Mouse (Mus musculus) bone marrow macrophage, adult 2 months (primary cell): Measurements from ENCODE around the gene Arl10. TPM values are rescaled to one million over a fixed set of nuclear protein-coding genes. Genes with fewer than 3 reads are reported as not detected.

Experiments
- H3K27ac ChIP-seq: 2 replicates; pipeline ENCODE4 v1.5.1; 2012; ENCODE audit warnings: low read depth, low read length; ENCODE audit not compliant: insufficient read depth
- H3K4me1 ChIP-seq: 2 replicates; pipeline ENCODE4 v1.6.1; 2012; ENCODE audit warnings: low read length; ENCODE audit not compliant: control insufficient read depth, insufficient read depth
- H3K4me3 ChIP-seq: 2 replicates; pipeline ENCODE4 v1.5.1; 2012; ENCODE audit warnings: mild to moderate bottlenecking, low read length, moderate library complexity; ENCODE audit not compliant: insufficient read depth
- CTCF ChIP-seq: IDR thresholded peaks from 2 replicates; pipeline ENCODE4 v1.5.1; 2012; ENCODE audit warnings: low read depth, mild to moderate bottlenecking, low read length, moderate library complexity
- POLR2A ChIP-seq: IDR thresholded peaks from 2 replicates; pipeline ENCODE4 v1.6.1; 2012; ENCODE audit warnings: mild to moderate bottlenecking, low read depth, low read length, borderline replicate concordance
- polyA plus RNA-seq: library from polyadenylated mRNA; stranded (reverse); fragments of >200 nt; gene quantifications from 2 replicates; pipeline ENCODE4 v1.2.4, GENCODE M21; 2012; ENCODE audit not compliant: missing spikeins, insufficient read depth, insufficient read length

Arl10 gene
- polyA plus RNA-seq, 1 experiment: 44.0 TPM

DNA sequence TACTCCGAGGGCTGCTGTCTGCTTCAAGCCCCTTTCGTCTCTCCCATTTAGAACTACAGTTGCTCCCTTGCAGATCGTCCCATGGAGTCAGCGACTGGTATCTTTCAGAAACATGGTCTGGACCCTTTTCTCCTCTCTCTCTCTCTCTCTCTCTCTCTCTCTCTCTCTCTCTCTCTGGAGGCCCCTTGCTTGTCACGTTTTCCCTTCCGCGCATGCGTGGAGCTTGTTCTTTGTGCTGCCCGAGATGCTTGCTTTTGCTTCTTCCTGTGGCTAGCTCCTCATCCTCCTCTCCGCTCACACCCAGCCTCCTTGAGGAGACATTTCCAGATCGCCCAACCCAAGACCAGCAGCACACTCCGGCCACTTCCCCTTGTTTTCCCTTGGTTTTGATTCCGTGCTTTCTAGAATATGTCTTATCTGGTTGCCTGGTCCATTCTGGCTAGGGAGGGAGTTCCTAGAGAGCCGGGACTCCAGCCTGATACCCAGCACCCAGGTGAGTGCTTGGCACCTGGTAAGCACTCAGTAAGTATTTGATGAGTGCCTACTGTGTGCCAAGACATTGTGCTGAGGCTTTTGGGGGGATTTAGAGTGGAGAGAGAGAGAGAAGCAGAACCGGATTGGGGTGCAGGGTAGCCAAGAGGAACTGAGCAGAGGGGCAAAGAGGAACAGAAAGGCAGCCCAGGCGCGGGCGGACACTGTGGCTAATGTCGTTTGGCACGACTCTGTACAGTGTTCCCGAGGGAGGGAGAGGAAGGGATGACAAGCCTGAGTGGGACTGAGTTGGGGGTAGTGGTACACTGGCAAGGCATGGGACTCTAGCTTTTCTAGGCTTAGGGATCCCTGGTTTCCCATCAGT lies 3.1 kb downstream of the Arl10 start:
- TF ChIP-seq POLR2A: no peak
- no peak; the same call in 1 of the 2 replicates for TF ChIP-seq CTCF
- Histone ChIP-seq H3K27ac (peak overlapping the region; percentile 94), H3K4me3 (peak overlapping the region; percentile 50), H3K4me1 (peaks cover 38% of the 10 kb centered on the region)

DNA sequence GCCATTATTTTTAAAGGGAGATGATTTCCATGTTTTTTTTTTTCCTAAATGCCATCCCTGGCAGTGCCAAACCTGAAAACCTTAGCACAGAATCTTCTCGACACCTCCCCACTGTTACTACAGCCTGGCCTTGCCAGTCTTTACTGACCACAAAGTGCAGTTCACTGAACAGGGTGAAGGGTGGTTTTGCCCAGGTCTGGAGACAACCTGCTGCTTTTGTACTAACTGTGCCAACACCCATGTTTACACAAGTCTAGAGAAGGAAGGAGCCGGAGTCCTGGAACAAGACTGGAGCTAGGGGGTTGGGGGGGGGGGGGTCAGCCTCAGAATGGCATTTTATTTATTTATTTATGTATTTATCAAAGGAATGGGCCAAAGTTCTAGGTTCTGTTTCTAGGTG lies 6.6 kb downstream of the Arl10 start:
- Histone ChIP-seq H3K4me3 (no peak overlapping the region), H3K4me1 (peaks cover 27% of the 10 kb centered on the region), H3K27ac (no peak overlapping the region)
- no peak for TF ChIP-seq POLR2A
- no peak for TF ChIP-seq CTCF

DNA sequence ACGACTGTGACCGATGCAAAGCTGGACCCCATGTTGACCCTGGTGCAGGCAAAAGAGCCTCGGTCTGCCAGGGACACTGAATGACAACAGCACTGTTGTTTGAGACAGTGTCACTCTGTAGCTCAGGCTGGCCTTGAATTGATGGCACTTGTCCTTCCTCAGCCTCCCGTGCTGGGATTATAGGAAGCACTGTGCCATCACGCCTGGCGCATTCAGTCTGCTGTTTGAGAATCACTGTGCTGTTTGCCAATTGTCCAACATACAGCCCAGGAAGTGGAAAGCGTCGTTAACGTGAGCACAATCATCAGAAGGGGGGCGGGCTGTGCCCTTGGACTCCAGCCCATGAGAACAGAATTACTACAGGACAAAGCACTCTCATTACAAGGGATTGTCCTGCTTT lies 7.3 kb downstream of the Arl10 start:
- H3K4me1 ChIP-seq: peaks cover 23% of the 10 kb centered on the region
- no peak overlapping the region for H3K27ac ChIP-seq
- TF ChIP-seq POLR2A: no peak
- TF ChIP-seq CTCF: no peak
- H3K4me3 ChIP-seq: no peak overlapping the region

DNA sequence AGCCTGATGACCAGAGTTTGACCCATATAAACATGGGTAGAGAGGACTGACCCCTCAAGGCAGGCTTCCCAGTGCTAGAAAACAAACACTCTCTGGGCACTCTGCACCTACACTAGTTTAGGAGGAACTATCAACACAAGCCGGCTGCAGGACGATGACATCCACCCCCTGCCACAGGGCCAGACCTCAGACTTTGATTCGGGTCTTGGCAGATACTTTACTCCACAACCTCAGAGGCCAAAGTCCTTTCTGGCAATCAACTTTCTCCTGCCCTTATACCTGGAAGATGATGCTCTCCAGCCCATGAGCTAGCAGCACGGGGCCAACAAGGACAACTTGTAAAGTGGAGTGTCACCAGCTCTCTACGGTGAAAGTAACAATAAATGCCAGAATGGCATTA lies 8.0 kb downstream of the Arl10 start:
- no peak overlapping the region for H3K4me3 ChIP-seq
- TF ChIP-seq CTCF: no peak
- no peak for TF ChIP-seq POLR2A
- H3K27ac ChIP-seq: no peak overlapping the region
- peaks cover 19% of the 10 kb centered on the region for H3K4me1 ChIP-seq

DNA sequence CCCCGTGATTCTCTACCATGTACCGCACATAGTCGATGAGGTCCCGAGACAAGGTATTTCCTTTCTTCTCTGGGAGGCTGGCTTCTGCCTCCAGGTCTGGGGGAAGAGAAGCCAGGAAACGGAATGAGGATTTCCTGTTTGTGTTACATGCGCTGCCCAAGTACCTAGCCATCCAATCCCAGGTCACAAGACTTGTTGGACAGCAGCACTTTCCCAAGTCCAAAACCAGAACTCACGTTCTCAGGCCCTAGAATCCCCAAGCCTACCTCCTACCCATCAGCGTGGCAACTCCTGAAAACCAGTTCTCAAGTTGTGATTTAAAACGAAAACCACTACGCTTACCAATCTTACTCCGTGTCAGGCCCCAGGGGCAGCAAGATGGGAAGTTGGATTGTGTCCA lies 11.0 kb downstream of the Arl10 start:
- H3K27ac ChIP-seq: no peak overlapping the region
- peaks cover 7% of the 10 kb centered on the region for H3K4me1 ChIP-seq
- TF ChIP-seq POLR2A (no peak), CTCF (no peak)
- no peak overlapping the region for H3K4me3 ChIP-seq

DNA sequence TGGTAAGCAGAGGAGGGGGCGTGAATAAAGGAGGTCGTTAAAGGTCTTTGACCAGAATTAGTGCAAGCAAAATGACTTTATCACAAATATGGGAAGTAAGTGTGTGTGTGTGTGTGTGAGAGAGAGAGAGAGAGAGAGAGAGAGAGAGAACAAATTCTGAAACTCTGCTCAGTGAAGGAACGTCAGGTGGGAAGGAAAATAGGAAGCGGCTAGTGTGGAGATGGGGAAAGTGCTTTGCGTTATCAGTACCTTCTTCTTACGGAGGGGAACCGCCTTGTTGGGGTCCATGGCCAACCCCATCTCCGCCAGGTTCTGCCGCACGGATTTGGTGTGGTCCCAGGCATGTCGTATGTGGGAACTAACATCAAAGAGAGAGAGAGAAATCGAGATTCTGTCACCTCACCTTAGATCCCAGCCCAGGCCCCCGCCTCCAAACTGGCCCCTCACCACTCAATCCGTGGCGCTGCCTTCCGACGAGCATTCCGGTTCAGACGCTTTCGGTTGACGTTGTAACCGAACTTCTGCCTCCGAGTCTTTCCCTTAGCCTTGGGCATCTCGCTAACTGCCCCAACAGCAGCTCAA lies 14.7 kb downstream of the Arl10 start:
- H3K4me3 ChIP-seq: peak overlapping the region; percentile 84
- TF ChIP-seq CTCF: no peak
- TF ChIP-seq POLR2A: no peak
- peaks cover 15% of the 10 kb centered on the region for H3K4me1 ChIP-seq
- peak overlapping the region; percentile 56 for H3K27ac ChIP-seq

DNA sequence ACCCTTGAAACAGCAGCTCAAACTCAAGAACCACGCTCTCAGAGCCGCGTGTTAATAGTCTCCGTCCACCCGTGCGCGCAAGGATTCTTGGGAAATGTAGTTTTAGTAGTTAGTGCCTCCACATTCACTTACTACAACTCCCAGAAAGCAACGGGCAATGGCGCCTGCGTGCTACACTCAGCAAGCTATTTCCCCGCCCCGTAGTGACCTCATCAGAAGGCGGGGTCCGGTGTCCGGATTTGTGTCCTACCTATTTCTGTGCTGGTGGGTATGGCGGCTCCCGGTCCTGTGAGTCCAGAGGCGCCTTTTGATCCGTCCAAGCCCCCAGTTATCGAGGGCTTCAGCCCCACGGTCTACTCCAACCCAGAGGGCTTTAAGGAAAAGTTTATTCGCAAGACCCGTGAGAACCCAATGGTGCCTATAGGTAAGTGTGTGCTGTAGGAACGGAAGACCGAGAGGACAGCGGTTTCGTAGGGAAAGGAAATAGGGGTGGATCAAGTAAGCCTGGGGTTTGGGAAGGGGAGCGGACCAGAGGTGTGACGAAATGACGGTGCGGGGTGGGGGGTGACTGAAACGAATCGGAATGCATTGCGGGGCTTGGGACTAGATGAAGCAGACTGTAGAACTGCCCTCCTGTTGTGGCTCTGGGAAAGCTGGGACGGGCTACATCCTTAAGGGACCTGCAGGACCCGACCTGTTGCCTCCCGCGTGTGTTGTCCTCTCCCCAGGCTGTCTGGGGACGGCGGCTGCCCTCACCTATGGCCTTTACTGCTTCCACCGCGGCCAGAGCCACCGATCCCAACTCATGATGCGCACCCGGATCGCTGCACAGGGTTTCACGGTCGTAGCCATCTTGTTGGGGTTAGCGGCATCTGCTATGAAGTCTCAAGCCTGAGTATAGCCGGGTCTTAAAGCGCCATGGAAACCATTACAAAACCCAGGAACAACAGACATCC lies 15.5 kb downstream of the Arl10 start, which contains the start of the genes Nop16 and Higd2a:
Gene Nop16 (minus strand): TSS at position 95 of the 956 bp plus-strand sequence.
Gene Higd2a (plus strand): TSS at position 212 of the 956 bp plus-strand sequence.
- no peak; the same call in 1 of the 2 replicates for TF ChIP-seq POLR2A
- TF ChIP-seq CTCF: no peak
- peaks cover 15% of the 10 kb centered on the region for H3K4me1 ChIP-seq
- peak within 1 kb of the TSS; percentile 56 for H3K27ac ChIP-seq
- peak within 1 kb of the TSS; percentile 84 for H3K4me3 ChIP-seq

DNA sequence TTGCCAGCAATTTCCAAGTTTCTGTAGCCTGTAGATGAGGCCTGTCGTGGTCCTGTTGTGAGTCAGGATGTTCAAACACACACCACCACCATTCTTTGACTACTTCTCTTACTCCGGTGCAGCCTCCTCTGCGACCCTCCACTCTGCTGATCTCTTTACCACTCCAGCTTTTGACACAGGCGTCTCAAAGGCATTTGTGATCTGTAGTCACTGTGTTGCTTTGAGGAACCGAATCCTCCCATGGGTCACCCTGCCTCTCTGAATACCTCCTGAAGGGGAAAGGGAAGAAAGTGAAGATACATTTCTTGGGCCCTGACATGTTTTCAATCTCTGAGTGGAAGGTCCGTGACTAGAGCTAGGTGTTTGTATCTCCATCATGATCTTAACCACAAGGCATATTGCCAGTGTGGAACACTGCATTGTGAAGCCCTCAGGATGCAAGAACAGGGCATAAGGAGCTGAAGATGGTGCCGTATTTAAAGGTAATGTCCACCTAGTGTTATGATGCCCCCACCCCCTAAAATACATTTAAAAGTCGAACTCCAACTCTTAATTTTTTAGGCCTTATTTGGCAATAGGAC lies 17.1 kb downstream of the Arl10 start:
- H3K4me1 ChIP-seq: peaks cover 13% of the 10 kb centered on the region
- TF ChIP-seq CTCF: no peak
- TF ChIP-seq POLR2A: no peak
- no peak overlapping the region for H3K4me3 ChIP-seq
- no peak overlapping the region for H3K27ac ChIP-seq

DNA sequence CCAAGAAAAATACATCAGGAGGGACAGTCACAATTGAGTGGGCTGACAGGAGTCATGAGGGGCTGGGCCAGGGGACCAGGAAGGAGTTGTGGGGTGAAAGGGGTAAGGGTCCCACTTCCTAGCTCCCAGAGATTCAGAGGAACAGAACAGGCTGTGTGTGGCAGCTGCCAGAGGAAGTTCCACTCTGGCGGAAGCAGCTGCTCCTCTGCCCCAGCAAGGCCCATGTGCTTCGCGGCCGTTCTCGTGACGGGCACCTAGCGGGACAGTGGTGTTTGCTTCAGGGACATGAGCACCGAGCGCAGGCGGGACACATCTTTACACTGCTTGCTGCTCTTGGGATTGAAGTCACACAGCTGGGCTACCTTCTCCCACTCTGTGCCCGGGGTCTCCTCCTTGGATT lies 18.8 kb downstream of the Arl10 start:
- peaks cover 9% of the 10 kb centered on the region for H3K4me1 ChIP-seq

DNA sequence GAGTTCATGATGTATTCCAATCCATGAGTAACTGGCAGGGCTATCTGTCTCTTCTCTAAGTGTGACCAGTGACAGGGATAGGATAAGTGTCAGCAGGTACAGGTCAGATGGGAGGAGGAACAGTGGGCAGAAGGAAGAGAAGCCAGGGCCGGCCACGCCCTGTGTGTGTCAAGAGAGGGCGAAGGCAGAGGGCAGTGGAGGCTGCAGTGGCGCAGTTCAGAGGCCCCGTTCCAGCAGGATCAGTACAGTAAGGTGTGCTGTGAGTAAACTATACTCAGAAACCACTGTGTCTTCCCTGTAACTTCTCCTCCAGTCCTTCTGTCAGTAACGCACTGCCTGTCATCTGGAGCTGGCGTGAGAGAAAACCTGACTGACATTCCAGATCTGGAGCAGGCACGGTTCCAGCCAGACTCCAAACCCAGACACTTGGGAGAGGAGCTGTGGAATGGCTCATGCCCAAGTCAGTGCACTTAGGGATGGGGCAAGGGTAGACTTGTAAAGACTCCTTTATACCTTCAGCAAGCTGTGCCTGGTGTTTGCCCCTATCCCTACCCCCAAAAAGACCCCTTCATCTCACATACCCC lies 21.4 kb downstream of the Arl10 start:
- Histone ChIP-seq H3K4me3 (no peak overlapping the region), H3K4me1 (peaks cover 7% of the 10 kb centered on the region), H3K27ac (no peak overlapping the region)
- TF ChIP-seq POLR2A: no peak
- TF ChIP-seq CTCF: no peak

More for the DNA sequence above, 18.8 kb downstream of the Arl10 start:
- no peak overlapping the region for H3K27ac ChIP-seq
- TF ChIP-seq CTCF (no peak), POLR2A (no peak)
- no peak overlapping the region for H3K4me3 ChIP-seq
